Mouse (Mus musculus): ENCODE results near the gene Cyp2g1. TPM values are rescaled to one million over a fixed set of nuclear protein-coding genes. Genes with fewer than 3 reads are reported as not detected.

Cyp2g1 gene
- polyA plus RNA-seq, 1 experiment from 2014 or later: not detected

Other genes starting within 250 kb of the Cyp2g1 start
- gene Vmn1r185, start 190.4 kb upstream of the Cyp2g1 start, polyA plus RNA-seq (2016; fragmentation: Nextera tagmentation; extraction: Ambion mirVana): not detected in 2 replicates
- not detected in 2 replicates for gene Cyp2b23, start 122.5 kb upstream of the Cyp2g1 start, polyA plus RNA-seq (2016; fragmentation: Nextera tagmentation; extraction: Ambion mirVana)
- not detected in 2 replicates for gene Cyp2b19, start 51.8 kb upstream of the Cyp2g1 start, polyA plus RNA-seq (2016; fragmentation: Nextera tagmentation; extraction: Ambion mirVana)
- gene Cyp2a5, start 26.4 kb downstream of the Cyp2g1 start, polyA plus RNA-seq (2016; fragmentation: Nextera tagmentation; extraction: Ambion mirVana): not detected in 2 replicates
- gene Cyp2a22, start 130.5 kb downstream of the Cyp2g1 start, polyA plus RNA-seq (2016; fragmentation: Nextera tagmentation; extraction: Ambion mirVana): not detected in 2 replicates
- not detected in 2 replicates for gene Cyp2a12, start 220.2 kb downstream of the Cyp2g1 start, polyA plus RNA-seq (2016; fragmentation: Nextera tagmentation; extraction: Ambion mirVana)

Data from limb, embryonic 12.5 days (tissue).